Mouse (Mus musculus) stomach, postnatal 0 days (tissue): Measurements from ENCODE around the gene Steap3. TPM values are rescaled to one million over a fixed set of nuclear protein-coding genes. Genes with fewer than 3 reads are reported as not detected.

ENCODE experiments used
- ATAC-seq: fragments of 200-750 bp; cut with Nextera tagmentation; 2 replicates; pipeline ENCODE4 v1.8.0; 2017; ENCODE audit not compliant: low FRiP score, low TSS enrichment
- DNase-seq: peaks from one replicate; pipeline ENCODE4 v3.0.0-alpha.2; 2016; ENCODE audit warnings: low spot score
- H3K27ac ChIP-seq: fragments of 300-500 bp; sonication (generic); replicated peaks from 2 replicates; pipeline ENCODE4 v1.5.1; 2014; ENCODE audit warnings: mild to moderate bottlenecking, control low read depth
- H3K27me3 ChIP-seq: fragments of 300-500 bp; sonication (generic); 2 replicates; pipeline ENCODE4 v1.6.1; 2014; ENCODE audit warnings: low read length; ENCODE audit not compliant: control insufficient read depth, insufficient read depth
- H3K36me3 ChIP-seq: fragments of 300-500 bp; sonication (generic); 2 replicates; pipeline ENCODE4 v1.6.1; 2014; ENCODE audit warnings: low read length, mixed read lengths; ENCODE audit not compliant: control insufficient read depth, insufficient read depth
- H3K4me1 ChIP-seq: fragments of 300-500 bp; sonication (generic); replicated peaks from 2 replicates; pipeline ENCODE4 v1.6.1; 2014; ENCODE audit warnings: antibody characterized with exemption; ENCODE audit not compliant: control insufficient read depth, insufficient read depth
- H3K4me2 ChIP-seq: fragments of 300-500 bp; sonication (generic); replicated peaks from 2 replicates; pipeline ENCODE4 v1.6.1; 2014; ENCODE audit warnings: low read depth, mild to moderate bottlenecking, control low read depth, moderate library complexity
- H3K4me3 ChIP-seq: fragments of 300-500 bp; sonication (generic); 2 replicates; pipeline ENCODE4 v1.5.1; 2014; ENCODE audit warnings: low read depth, low read length, control low read depth
- H3K9ac ChIP-seq: fragments of 300-500 bp; sonication (generic); 2 replicates; pipeline ENCODE4 v1.6.1; 2014; ENCODE audit warnings: mild to moderate bottlenecking, low read length, control low read depth, mixed read lengths
- H3K9me3 ChIP-seq: fragments of 300-500 bp; sonication (generic); 2 replicates; pipeline ENCODE4 v1.6.1; 2016; ENCODE audit warnings: low read length; ENCODE audit not compliant: control insufficient read depth
- CTCF ChIP-seq: IDR thresholded peaks from 2 replicates; pipeline ENCODE4 v1.5.1; 2016; ENCODE audit warnings: antibody characterized with exemption, low read depth, mild to moderate bottlenecking, moderate library complexity
- EP300 ChIP-seq: optimal IDR thresholded peaks from 2 replicates; pipeline ENCODE3; 2016; ENCODE audit warnings: antibody characterized with exemption
- WGBS: fragments of 180-500 bp; shearing (Covaris S2); extraction: QIAGEN DNeasy Blood & Tissue Kit; methylation state at CpG from one replicate; pipeline ENCODE4 v1.1.7; 2014; 5-methylcytosine and 5-hydroxymethylcytosine counted together
- polyA plus RNA-seq: library from polyadenylated mRNA; unstranded; fragments of >200 nt; fragmentation: Nextera tagmentation; extraction: Ambion mirVana; gene quantifications from 2 replicates; pipeline ENCODE4 v1.2.1, GENCODE M21; 2015

Gene Steap3
- polyA plus RNA-seq, 1 experiment from 2014 or later: 3.2 TPM

GRCm38 (mm10) chr1:120174991-120175390 is 97.5 kb downstream of the Steap3 start:
- H3K36me3 ChIP-seq: no peaks in the 10 kb centered on the region
- TF ChIP-seq CTCF: no peak
- no peak for TF ChIP-seq EP300
- no peak overlapping the region for H3K4me3 ChIP-seq
- no peaks in the 10 kb centered on the region for H3K9me3 ChIP-seq
- H3K27ac ChIP-seq: no peak overlapping the region
- H3K9ac ChIP-seq: no peak overlapping the region
- DNase-seq: no peak
- H3K27me3 ChIP-seq: no peaks in the 10 kb centered on the region
- 71% methylated on average over 4 of the region's 4 CpGs for WGBS
- H3K4me2 ChIP-seq: no peak overlapping the region
- ATAC-seq: no peak
- H3K4me1 ChIP-seq: no peaks in the 10 kb centered on the region

GRCm38 (mm10) chr1:120171819-120172521 is 100.5 kb downstream of the Steap3 start:
- H3K4me3 ChIP-seq: no peak overlapping the region
- DNase-seq (no peak), ATAC-seq (no peak; the same call in 1 of the 2 replicates)
- TF ChIP-seq CTCF (peak; percentile 83), EP300 (no peak)
- no peaks in the 10 kb centered on the region for H3K27me3 ChIP-seq
- no peaks in the 10 kb centered on the region for H3K4me1 ChIP-seq
- no peaks in the 10 kb centered on the region for H3K9me3 ChIP-seq
- H3K36me3 ChIP-seq: no peaks in the 10 kb centered on the region
- H3K27ac ChIP-seq: no peak overlapping the region
- H3K9ac ChIP-seq: no peak overlapping the region
- no peak overlapping the region for H3K4me2 ChIP-seq
- WGBS: 44% methylated on average over 5 of the region's 5 CpGs

GRCm38 (mm10) chr1:120170307-120170706 is 102.2 kb downstream of the Steap3 start:
- no peak overlapping the region for H3K4me2 ChIP-seq
- no peak overlapping the region for H3K27ac ChIP-seq
- WGBS: 84% methylated on average over 7 of the region's 7 CpGs
- H3K9ac ChIP-seq: no peak overlapping the region
- H3K27me3 ChIP-seq: no peaks in the 10 kb centered on the region
- no peak overlapping the region for H3K4me3 ChIP-seq
- no peaks in the 10 kb centered on the region for H3K9me3 ChIP-seq
- DNase-seq (no peak), ATAC-seq (no peak)
- H3K36me3 ChIP-seq: no peaks in the 10 kb centered on the region
- no peak for TF ChIP-seq EP300
- no peak for TF ChIP-seq CTCF
- no peaks in the 10 kb centered on the region for H3K4me1 ChIP-seq

GRCm38 (mm10) chr1:120168674-120169073 is 103.8 kb downstream of the Steap3 start:
- Histone ChIP-seq H3K9ac (no peak overlapping the region), H3K4me2 (no peak overlapping the region), H3K4me1 (no peaks in the 10 kb centered on the region), H3K36me3 (no peaks in the 10 kb centered on the region), H3K4me3 (no peak overlapping the region), H3K27ac (no peak overlapping the region), H3K27me3 (no peaks in the 10 kb centered on the region), H3K9me3 (no peaks in the 10 kb centered on the region)
- ATAC-seq (no peak), DNase-seq (no peak)
- 72% methylated on average over 7 of the region's 7 CpGs for WGBS
- TF ChIP-seq CTCF (no peak), EP300 (no peak)

- Histone ChIP-seq H3K27me3 (no peaks in the 10 kb centered on the region), H3K9ac (no peak overlapping the region), H3K9me3 (no peaks in the 10 kb centered on the region), H3K4me1 (no peaks in the 10 kb centered on the region), H3K36me3 (no peaks in the 10 kb centered on the region), H3K4me3 (no peak overlapping the region), H3K27ac (no peak overlapping the region), H3K4me2 (no peak overlapping the region)
- DNase-seq (no peak), ATAC-seq (no peak)
- TF ChIP-seq CTCF: no peak
- TF ChIP-seq EP300: no peak
- 42% methylated on average over 4 of the region's 4 CpGs for WGBS
Measured at GRCm38 (mm10) chr1:120168016-120168415, 104.5 kb downstream of the Steap3 start.

GRCm38 (mm10) chr1:120162616-120163015 is 109.9 kb downstream of the Steap3 start:
- Histone ChIP-seq H3K27me3 (no peaks in the 10 kb centered on the region), H3K4me1 (no peaks in the 10 kb centered on the region), H3K27ac (no peak overlapping the region), H3K4me2 (no peak overlapping the region), H3K9me3 (no peaks in the 10 kb centered on the region), H3K9ac (no peak overlapping the region), H3K4me3 (no peak overlapping the region), H3K36me3 (no peaks in the 10 kb centered on the region)
- ATAC-seq (peak; percentile 9; the same call in 1 of the 2 replicates), DNase-seq (no peak)
- no peak for TF ChIP-seq CTCF
- no peak for TF ChIP-seq EP300
- 63% methylated on average over 1 of the region's 1 CpGs for WGBS
